Mouse (Mus musculus): ENCODE results near the gene Dmp1.

The Dmp1 gene

GRCm38 (mm10) chr5:104263014-104263776, 60.8 kb downstream of the Dmp1 start:
- DNase-seq = no peak

All from cerebellum, postnatal 10 days (tissue).